In genomic region chr16:58453820-58454219, GRCm38 (mm10) we compare ENCODE assay signal across 1 mouse cellular context.
TF ChIP-seq lines count a peak whose summit lies in the region.

No protein-coding gene starts in this region.

TF ChIP-seq in MEL, 35 proteins besides CTCF, POLR2A, EP300 and RAD21 (continued from another document):
- TF ChIP-seq MYB (IDR thresholded peaks at IDR 0.05; ENCODE audit: low read depth, low read length) (peak; percentile 54; the same call in 1 of the 2 replicates), KAT2A (conservative IDR thresholded peaks at IDR 0.05; ENCODE audit: low read depth, low read length) (no peak), MYC (IDR thresholded peaks at IDR 0.05; ENCODE audit: low read depth, low read length) (no peak), POLR2AphosphoS2 (IDR thresholded peaks at IDR 0.05; ENCODE audit: low read length) (no peak), CHD1 (IDR thresholded peaks at IDR 0.05; ENCODE audit: low read depth, low read length) (no peak), USF2 (IDR thresholded peaks at IDR 0.05; ENCODE audit: borderline replicate concordance in 1 of 2, insufficient read depth in 1 of 2, low read depth in 1 of 2, low read length in 2 of 2) (no peak), ZNF384 (IDR thresholded peaks at IDR 0.05; ENCODE audit: low read depth, low read length) (no peak), TBP (IDR thresholded peaks at IDR 0.05; ENCODE audit: low read depth, low read length) (no peak), TAL1 (IDR thresholded peaks at IDR 0.05; ENCODE audit: low read length) (peak; percentile 71)
TF ChIP-seq in MEL: peak in this region for 4.
